Mouse (Mus musculus) heart, embryonic 15.5 days (tissue): ENCODE measurements around the gene Atg16l2. TPM values are rescaled to one million over a fixed set of nuclear protein-coding genes. Genes with fewer than 3 reads are reported as not detected.

Experiments
- ATAC-seq: fragments of 200-750 bp; cut with Nextera tagmentation; replicated peaks from 2 replicates; pipeline ENCODE4 v1.8.0; 2017; ENCODE audit warnings: low read depth, moderate TSS enrichment; ENCODE audit not compliant: insufficient number of reproducible peaks, insufficient read depth, low FRiP score
- H3K27ac ChIP-seq: fragments of 300-500 bp; sonication (generic); 2 replicates; pipeline ENCODE4 v1.5.1; 2015; ENCODE audit warnings: mild to moderate bottlenecking, inconsistent platforms
- H3K27me3 ChIP-seq: fragments of 300-500 bp; sonication (generic); 2 replicates; pipeline ENCODE4 v1.6.1; 2015; ENCODE audit warnings: inconsistent platforms
- H3K36me3 ChIP-seq: fragments of 300-500 bp; sonication (generic); 2 replicates; pipeline ENCODE4 v1.6.1; 2015; ENCODE audit warnings: mild to moderate bottlenecking, inconsistent platforms
- H3K4me1 ChIP-seq: fragments of 300-500 bp; sonication (generic); replicated peaks from 2 replicates; pipeline ENCODE4 v1.6.1; 2015; ENCODE audit warnings: inconsistent platforms
- H3K4me2 ChIP-seq: fragments of 300-500 bp; sonication (generic); 2 replicates; pipeline ENCODE4 v1.6.1; 2015; ENCODE audit warnings: inconsistent platforms, mild to moderate bottlenecking, moderate library complexity
- H3K4me3 ChIP-seq: fragments of 300-500 bp; sonication (generic); 2 replicates; pipeline ENCODE4 v1.5.1; 2015; ENCODE audit warnings: mild to moderate bottlenecking, inconsistent platforms
- H3K9ac ChIP-seq: fragments of 300-500 bp; sonication (generic); 2 replicates; pipeline ENCODE4 v1.6.1; 2015; ENCODE audit warnings: mild to moderate bottlenecking, inconsistent platforms
- H3K9me3 ChIP-seq: fragments of 300-500 bp; sonication (generic); replicated peaks from 2 replicates; pipeline ENCODE4 v1.6.1; 2016; ENCODE audit warnings: inconsistent platforms
- WGBS: fragments of 180-500 bp; shearing (Covaris S2); methylation state at CpG from one replicate; pipeline ENCODE4 v1.1.7; 2015; ENCODE audit warnings: mixed read lengths; 5-methylcytosine and 5-hydroxymethylcytosine counted together
- polyA plus RNA-seq: library from polyadenylated mRNA; unstranded; fragments of >200 nt; fragmentation: Nextera tagmentation; extraction: Ambion mirVana; gene quantifications from 2 replicates; pipeline ENCODE4 v1.2.1, GENCODE M21; 2015

Atg16l2 gene
- polyA plus RNA-seq, 1 experiment from 2014 or later, result 28.1 TPM

DNA sequence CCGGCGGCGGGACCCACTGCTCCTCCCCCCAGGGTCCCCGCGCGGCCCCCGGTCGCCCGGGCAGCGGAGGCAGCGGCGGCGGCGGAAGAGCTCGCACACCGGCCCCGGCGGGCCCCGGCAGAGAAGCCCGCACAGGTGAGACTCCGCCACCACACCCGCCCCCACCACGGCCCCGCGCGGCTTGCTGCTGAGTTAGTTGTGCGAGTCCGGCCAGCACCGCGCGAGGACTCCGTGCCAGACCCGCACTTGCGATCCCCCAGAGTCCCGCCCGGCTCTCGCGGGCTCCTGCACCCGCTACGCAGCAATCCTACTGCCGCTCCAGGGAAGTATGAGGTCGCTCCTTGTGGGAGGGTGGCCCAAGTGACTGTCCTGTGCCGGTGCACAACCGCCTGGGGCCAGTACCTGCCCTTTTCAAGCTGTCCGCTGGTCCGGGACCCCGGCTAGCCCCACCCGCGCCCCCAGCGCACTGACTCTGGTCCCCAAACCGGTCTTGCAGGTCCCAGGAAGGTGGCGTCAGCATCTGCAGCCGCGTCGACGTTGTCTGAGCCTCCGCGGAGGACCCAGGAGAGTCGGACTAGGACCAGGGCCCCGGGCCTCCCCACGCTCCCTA is 19.3 kb upstream of the Atg16l2 start:
- Histone ChIP-seq H3K27ac (peak overlapping the region; percentile 53), H3K9ac (peak overlapping the region; percentile 76), H3K9me3 (no peaks in the 10 kb centered on the region), H3K36me3 (no peaks in the 10 kb centered on the region), H3K4me2 (peak overlapping the region; percentile 98), H3K4me3 (peak overlapping the region; percentile 80), H3K27me3 (peaks cover 8% of the 10 kb centered on the region; the same call in 1 of the 2 replicates), H3K4me1 (peaks cover 51% of the 10 kb centered on the region)
- peak; percentile 29 for ATAC-seq
- WGBS, result 1% methylated on average over 40 of the region's 61 CpGs

DNA sequence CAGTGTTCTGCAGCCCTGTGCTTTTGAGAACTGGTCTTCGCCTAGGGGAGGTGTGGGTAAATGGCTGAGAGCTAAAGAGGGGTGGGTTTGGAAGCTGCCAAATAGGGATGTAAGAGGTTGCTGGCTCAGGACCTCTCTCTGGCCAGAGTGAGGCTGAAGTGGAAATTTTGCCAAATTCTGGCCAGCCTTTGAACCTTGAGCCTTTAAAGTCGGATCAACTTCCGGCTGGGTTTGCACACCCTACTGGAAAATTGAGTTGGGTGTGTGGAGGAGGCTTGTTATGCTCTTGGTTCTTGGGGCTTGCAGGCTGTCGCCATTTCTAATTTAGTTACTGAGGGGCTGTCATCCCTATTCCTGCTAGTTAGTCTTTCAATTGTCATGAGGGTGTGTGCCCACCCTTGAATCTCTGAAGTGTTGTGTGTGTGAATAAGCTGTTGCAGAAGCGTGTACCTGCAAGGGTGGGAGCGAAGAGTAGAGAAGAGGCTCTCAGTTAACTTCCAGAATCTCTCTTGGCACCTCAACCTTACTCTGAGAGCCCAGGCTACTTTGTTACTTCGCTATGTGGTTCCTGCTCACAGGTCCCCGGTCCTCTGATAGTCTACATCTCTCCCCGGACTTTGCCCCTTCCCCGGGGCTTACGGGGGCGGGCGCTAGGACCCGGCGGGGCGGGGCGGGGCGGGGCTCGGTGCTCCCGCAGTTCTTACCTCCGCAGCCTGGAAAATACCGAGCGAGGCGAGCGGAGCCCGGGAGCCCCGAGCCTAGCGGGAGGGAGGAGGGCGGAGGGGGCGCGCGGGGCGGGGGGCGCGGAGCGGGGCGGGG is 18.6 kb upstream of the Atg16l2 start:
- Histone ChIP-seq H3K4me1 (peaks cover 51% of the 10 kb centered on the region), H3K36me3 (no peaks in the 10 kb centered on the region), H3K27me3 (peaks cover 8% of the 10 kb centered on the region; the same call in 1 of the 2 replicates), H3K27ac (peak overlapping the region; percentile 53), H3K9me3 (no peaks in the 10 kb centered on the region), H3K9ac (peak overlapping the region; percentile 76), H3K4me2 (peak overlapping the region; percentile 98), H3K4me3 (peak overlapping the region; percentile 80)
- 6% methylated on average over 31 of the region's 37 CpGs for WGBS
- ATAC-seq, result peak; percentile 61

DNA sequence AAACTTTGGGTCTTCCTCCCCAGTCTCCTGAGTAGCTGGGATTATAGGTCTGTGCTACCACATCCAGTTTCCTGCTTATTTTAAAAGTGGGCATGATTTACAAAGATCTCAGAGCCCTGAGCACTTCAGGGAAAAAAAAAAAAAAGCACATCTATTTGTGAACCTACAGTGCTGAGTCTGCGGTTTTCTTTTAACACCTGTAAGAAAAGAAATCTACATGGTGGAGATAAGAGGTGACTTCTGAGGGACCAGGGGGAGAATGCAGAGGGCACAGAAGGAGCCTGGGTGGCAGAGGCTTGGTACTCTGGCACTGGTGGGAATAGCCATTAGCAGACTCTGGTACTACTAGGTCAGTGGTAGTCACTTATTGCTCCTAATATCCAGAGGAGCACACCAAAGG is 17.7 kb upstream of the Atg16l2 start:
- no peak overlapping the region for H3K4me2 ChIP-seq

DNA sequence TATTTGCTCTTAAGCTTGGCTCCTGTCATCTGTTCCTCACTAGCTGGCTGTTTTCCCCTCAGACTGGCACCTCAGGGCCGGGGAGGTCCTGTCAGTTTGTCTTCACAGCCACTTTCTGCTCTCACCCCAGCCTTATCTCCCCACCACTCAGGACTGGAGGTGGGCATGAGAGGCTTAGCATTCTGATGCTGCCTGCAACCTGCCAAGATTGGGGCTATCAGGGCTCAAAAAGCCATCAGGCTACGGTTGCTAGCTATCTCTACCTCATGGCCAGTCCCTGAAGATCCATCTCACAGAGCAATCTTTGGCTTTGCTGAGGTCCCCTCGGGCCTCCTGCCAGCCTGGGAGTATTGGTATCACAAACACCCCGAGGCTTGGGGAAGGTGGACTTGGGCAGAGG is 16.8 kb upstream of the Atg16l2 start:
- 0 out of 2 replicates have a peak, but pooled peaks have one; percentile 43 for ATAC-seq
- peak overlapping the region; percentile 8 for H3K4me2 ChIP-seq
- H3K4me3 ChIP-seq, result no peak overlapping the region
- 31% methylated on average over 4 of the region's 4 CpGs for WGBS
- H3K36me3 ChIP-seq, result no peaks in the 10 kb centered on the region
- peaks cover 59% of the 10 kb centered on the region for H3K4me1 ChIP-seq
- H3K9ac ChIP-seq, result no peak overlapping the region
- H3K9me3 ChIP-seq, result no peaks in the 10 kb centered on the region
- H3K27me3 ChIP-seq, result peaks cover 8% of the 10 kb centered on the region; the same call in 1 of the 2 replicates
- peak overlapping the region; percentile 41 for H3K27ac ChIP-seq

More for the DNA sequence above, 17.7 kb upstream of the Atg16l2 start:
- Histone ChIP-seq H3K36me3 (no peaks in the 10 kb centered on the region), H3K4me1 (peaks cover 51% of the 10 kb centered on the region), H3K27me3 (peaks cover 8% of the 10 kb centered on the region; the same call in 1 of the 2 replicates), H3K27ac (no peak overlapping the region), H3K9me3 (no peaks in the 10 kb centered on the region), H3K4me3 (no peak overlapping the region), H3K9ac (no peak overlapping the region)
- 88% methylated on average over 1 of the region's 1 CpGs for WGBS
- ATAC-seq, result no peak

DNA sequence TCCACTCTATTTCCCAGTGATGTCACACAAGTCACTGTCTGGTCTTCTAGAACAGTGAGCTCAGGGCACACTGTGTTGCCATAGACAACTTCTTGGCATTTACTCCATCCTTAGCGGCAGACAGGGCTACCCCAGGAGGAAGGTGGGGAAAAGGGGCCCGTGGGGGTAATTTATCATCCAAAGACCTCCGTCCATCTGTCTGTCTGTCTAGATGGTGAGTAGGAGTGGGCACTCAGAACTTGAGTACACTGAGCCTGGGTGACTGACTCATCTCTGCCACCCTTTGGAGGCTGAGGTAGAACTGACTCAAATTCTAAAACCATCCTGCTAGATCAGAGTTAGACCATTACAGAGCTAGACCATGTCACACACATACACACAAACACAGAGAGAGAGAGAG is 15.0 kb upstream of the Atg16l2 start, which contains the start of gene Stard10:
Gene Stard10 (plus strand): TSS at position 73 of the 400 bp plus-strand sequence.
- Histone ChIP-seq H3K27me3 (peaks cover 6% of the 10 kb centered on the region; the same call in 1 of the 2 replicates), H3K27ac (no peak within 1 kb of the TSS), H3K4me3 (no peak within 1 kb of the TSS), H3K4me1 (peaks cover 48% of the 10 kb centered on the region), H3K4me2 (no peak within 1 kb of the TSS), H3K36me3 (no peaks in the 10 kb centered on the region), H3K9me3 (no peaks in the 10 kb centered on the region), H3K9ac (no peak within 1 kb of the TSS)
- 87% methylated on average over 3 of the region's 3 CpGs for whole genome bisulfite sequencing
- ATAC-seq, result no peak

DNA sequence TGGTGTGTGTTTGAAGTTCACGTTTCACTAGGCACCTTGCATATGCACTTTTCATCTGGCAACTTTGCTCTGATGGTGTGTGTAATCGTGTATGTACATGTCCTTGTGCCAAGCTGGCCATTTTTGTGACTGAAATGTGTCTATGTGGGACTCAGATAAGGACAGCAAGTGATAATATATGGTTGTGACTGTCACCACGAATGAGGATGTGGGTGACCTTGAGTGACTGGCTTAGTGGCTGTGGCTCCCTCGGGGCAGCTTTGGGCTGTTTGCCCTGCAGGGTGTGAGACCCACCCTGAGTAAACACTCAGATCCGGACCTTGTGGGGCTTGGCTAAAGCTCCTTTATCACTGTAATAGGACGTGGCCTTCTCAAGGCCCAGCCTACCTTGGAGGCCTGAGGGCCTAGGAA is 14.5 kb upstream of the Atg16l2 start:
- ATAC-seq, result no peak

DNA sequence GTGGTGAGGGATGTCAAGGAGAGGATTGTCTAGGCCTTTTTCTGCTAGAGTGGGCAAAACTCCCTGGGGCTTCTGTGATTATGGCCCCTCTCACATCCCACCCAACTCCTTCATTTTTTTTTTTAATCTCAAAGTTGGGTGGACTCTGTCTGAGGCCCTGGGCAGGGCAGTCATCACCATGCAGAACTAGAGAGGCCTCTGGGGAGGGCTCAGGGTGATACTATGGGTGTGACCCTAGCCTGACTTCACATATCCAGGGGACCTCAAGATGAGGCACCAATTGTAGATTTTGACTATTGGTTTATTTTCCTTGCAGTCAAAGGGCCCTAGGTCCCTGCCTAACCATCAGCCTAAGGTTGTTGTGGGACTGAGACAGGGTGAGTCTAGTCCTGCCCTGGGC is 13.6 kb upstream of the Atg16l2 start:
- H3K9ac ChIP-seq, result no peak overlapping the region

More for the DNA sequence above, 14.5 kb upstream of the Atg16l2 start:
- Histone ChIP-seq H3K36me3 (no peaks in the 10 kb centered on the region), H3K9me3 (no peaks in the 10 kb centered on the region), H3K4me3 (no peak overlapping the region), H3K4me1 (peaks cover 44% of the 10 kb centered on the region), H3K27me3 (peaks cover 3% of the 10 kb centered on the region; the same call in 1 of the 2 replicates), H3K27ac (no peak overlapping the region), H3K9ac (no peak overlapping the region), H3K4me2 (no peak overlapping the region)
- 45% methylated on average over 6 of the region's 6 CpGs for WGBS

DNA sequence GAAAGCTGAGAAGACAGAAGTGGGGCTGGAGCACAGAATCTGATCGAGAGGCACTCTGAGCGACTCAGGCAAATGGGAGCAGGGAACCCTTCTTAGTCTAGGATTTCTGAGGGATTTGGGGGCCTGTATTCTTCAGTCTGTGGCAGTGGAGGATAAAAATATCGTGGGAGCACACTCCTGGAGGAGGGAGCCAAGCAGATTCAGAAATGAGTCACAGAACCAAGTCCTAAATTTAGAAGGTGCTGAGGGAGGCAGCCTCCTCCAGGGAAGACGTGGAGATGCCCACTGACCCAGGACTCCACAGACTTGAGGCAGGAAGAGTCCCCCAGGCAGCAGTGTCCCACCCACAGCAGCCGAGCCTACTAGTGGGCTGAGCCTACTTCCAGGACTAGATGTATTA is 12.3 kb upstream of the Atg16l2 start:
- ATAC-seq, result no peak
- WGBS, result 39% methylated on average over 5 of the region's 5 CpGs
- Histone ChIP-seq H3K9me3 (no peaks in the 10 kb centered on the region), H3K36me3 (no peaks in the 10 kb centered on the region), H3K27ac (0 out of 2 replicates have a peak overlapping the region, but pooled peaks have one; percentile 9), H3K27me3 (no peaks in the 10 kb centered on the region), H3K9ac (no peak overlapping the region), H3K4me1 (peaks cover 28% of the 10 kb centered on the region), H3K4me3 (no peak overlapping the region), H3K4me2 (no peak overlapping the region)

More for the DNA sequence above, 13.6 kb upstream of the Atg16l2 start:
- peaks cover 41% of the 10 kb centered on the region for H3K4me1 ChIP-seq
- no peaks in the 10 kb centered on the region for H3K9me3 ChIP-seq
- H3K4me2 ChIP-seq, result no peak overlapping the region
- H3K36me3 ChIP-seq, result no peaks in the 10 kb centered on the region
- H3K4me3 ChIP-seq, result no peak overlapping the region
- peaks cover 3% of the 10 kb centered on the region; the same call in 1 of the 2 replicates for H3K27me3 ChIP-seq
- ATAC-seq, result no peak
- H3K27ac ChIP-seq, result no peak overlapping the region

DNA sequence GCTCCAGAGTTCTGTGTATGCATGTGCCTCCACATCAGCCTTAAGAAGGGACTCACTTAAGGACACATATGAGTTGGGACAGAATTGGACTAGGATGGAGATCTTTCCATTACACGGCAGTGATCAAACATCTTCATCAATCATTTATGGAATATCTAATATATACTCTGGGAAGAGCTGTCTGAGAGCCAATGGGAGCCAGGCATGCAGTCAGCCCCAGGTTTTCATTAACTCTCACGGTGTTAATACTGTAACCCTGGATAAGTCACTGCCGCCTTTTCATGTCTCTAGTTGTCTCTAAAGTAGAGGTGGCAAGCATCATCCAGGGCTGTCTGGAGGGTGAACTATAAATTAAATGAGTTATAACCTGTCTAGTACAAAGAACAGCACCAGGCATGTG is 11.0 kb upstream of the Atg16l2 start:
- no peak for ATAC-seq
- H3K9me3 ChIP-seq, result no peaks in the 10 kb centered on the region
- no peaks in the 10 kb centered on the region for H3K27me3 ChIP-seq
- no peaks in the 10 kb centered on the region for H3K36me3 ChIP-seq
- H3K4me2 ChIP-seq, result no peak overlapping the region
- no peak overlapping the region for H3K9ac ChIP-seq
- no peak overlapping the region for H3K27ac ChIP-seq
- H3K4me1 ChIP-seq, result peaks cover 18% of the 10 kb centered on the region
- 76% methylated on average over 3 of the region's 3 CpGs for WGBS
- H3K4me3 ChIP-seq, result no peak overlapping the region

DNA sequence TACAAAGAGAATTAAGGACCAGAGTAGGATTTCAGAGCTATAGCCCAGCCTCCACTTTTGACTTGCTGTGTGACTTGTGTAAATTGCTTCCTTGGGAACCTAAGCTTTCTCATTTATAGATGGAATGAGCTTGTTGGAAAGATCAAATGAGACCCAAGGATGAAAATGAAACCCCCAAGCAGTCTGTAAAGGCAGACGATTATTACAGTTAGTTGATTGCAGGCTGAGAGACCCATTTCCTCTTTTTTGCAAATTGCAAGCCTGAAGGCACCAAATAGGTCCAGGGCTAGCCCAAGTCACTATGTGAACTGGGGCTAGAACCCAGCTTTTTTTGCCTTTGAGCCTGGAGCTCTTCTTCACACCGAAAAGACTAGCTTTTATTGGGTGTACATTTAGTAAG is 9.0 kb upstream of the Atg16l2 start:
- ATAC-seq, result no peak
- Histone ChIP-seq H3K9ac (no peak overlapping the region), H3K4me2 (peak overlapping the region; percentile 71), H3K4me3 (peak overlapping the region; percentile 73), H3K27me3 (no peaks in the 10 kb centered on the region), H3K36me3 (no peaks in the 10 kb centered on the region), H3K9me3 (no peaks in the 10 kb centered on the region), H3K4me1 (peaks cover 11% of the 10 kb centered on the region), H3K27ac (peak overlapping the region; percentile 100)
- 30% methylated on average over 2 of the region's 2 CpGs for WGBS

DNA sequence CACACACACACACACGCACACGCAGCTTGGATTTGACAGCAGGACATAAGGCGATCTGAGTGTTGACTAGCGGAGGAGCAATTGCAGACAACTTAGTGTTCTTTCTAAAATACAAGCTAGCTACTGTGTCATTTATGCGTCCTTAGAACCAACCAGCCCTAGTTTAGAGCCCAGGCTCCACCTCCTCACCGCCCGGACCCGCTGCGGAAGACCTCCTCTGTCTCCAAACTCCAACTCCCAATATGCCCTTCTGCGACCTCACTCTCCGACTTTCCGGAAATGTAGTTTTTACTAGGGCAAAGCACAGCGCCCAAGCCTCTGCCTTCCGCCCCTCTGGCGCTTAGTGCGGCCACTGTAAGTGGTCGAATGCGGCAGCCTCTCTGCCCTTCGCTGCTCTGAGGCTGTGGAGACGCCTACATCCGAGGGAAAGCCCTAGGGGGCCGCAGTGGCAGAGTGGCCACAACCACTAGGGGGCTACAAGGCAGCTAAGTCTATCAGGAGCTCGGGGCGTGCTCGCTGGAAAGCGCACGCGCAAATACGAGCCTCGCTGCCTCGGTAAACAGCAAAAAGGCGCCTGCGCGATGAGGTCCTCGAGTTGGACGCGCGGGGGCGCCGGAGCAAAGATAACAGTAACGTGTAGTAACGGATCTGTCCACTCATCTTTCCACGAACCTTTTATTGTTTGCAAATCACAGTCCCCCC is 8.4 kb upstream of the Atg16l2 start:
- H3K4me1 ChIP-seq, result peaks cover 11% of the 10 kb centered on the region
- H3K9me3 ChIP-seq, result no peaks in the 10 kb centered on the region
- under 1% methylated on average over 43 of the region's 43 CpGs for WGBS
- peak overlapping the region; percentile 73 for H3K4me3 ChIP-seq
- peak overlapping the region; percentile 100 for H3K27ac ChIP-seq
- ATAC-seq, result peak; percentile 94
- H3K27me3 ChIP-seq, result no peaks in the 10 kb centered on the region
- H3K36me3 ChIP-seq, result no peaks in the 10 kb centered on the region
- peak overlapping the region; percentile 80 for H3K9ac ChIP-seq
- peak overlapping the region; percentile 71 for H3K4me2 ChIP-seq
